Mouse (Mus musculus) kidney, embryonic 15.5 days (tissue): ENCODE results near the gene Asl. TPM values are rescaled to one million over a fixed set of nuclear protein-coding genes. Genes with fewer than 3 reads are reported as not detected.

Source experiments
- ATAC-seq: fragments of 200-750 bp; cut with Nextera tagmentation; replicated peaks from 2 replicates; pipeline ENCODE4 v1.8.0; 2017; ENCODE audit warnings: moderate TSS enrichment; ENCODE audit not compliant: low FRiP score
- H3K27ac ChIP-seq: fragments of 300-500 bp; sonication (generic); 2 replicates; pipeline ENCODE4 v1.5.1; 2015; ENCODE audit warnings: mild to moderate bottlenecking, inconsistent platforms
- H3K27me3 ChIP-seq: fragments of 300-500 bp; sonication (generic); 2 replicates; pipeline ENCODE4 v1.6.1; 2015; ENCODE audit warnings: inconsistent platforms
- H3K36me3 ChIP-seq: fragments of 300-500 bp; sonication (generic); 2 replicates; pipeline ENCODE4 v1.6.1; 2015; ENCODE audit warnings: inconsistent platforms
- H3K4me1 ChIP-seq: fragments of 300-500 bp; sonication (generic); 2 replicates; pipeline ENCODE4 v1.6.1; 2015; ENCODE audit warnings: inconsistent platforms
- H3K4me2 ChIP-seq: fragments of 300-500 bp; sonication (generic); 2 replicates; pipeline ENCODE4 v1.6.1; 2015; ENCODE audit warnings: moderate library complexity, mild to moderate bottlenecking, inconsistent platforms
- H3K4me3 ChIP-seq: fragments of 300-500 bp; sonication (generic); replicated peaks from 2 replicates; pipeline ENCODE4 v1.5.1; 2015; ENCODE audit warnings: mild to moderate bottlenecking, inconsistent platforms
- H3K9ac ChIP-seq: fragments of 300-500 bp; sonication (generic); 2 replicates; pipeline ENCODE4 v1.6.1; 2015; ENCODE audit warnings: mild to moderate bottlenecking, inconsistent platforms
- H3K9me3 ChIP-seq: fragments of 300-500 bp; sonication (generic); replicated peaks from 2 replicates; pipeline ENCODE4 v1.6.1; 2016; ENCODE audit warnings: inconsistent platforms
- WGBS: fragments of 180-500 bp; shearing (Covaris S2); methylation state at CpG from one replicate; pipeline ENCODE4 v1.1.7; 2015; ENCODE audit warnings: mixed read lengths; 5-methylcytosine and 5-hydroxymethylcytosine counted together
- polyA plus RNA-seq: library from polyadenylated mRNA; unstranded; fragments of >200 nt; fragmentation: Nextera tagmentation; extraction: Ambion mirVana; gene quantifications from 2 replicates; pipeline ENCODE4 v1.2.1, GENCODE M21; 2015

Gene Asl
- polyA plus RNA-seq, 1 experiment from 2014 or later: 50.6 TPM

GRCm38 (mm10) chr5:130023067-130023766, 5.8 kb downstream of the Asl start:
- Histone ChIP-seq H3K4me1 (peaks cover 26% of the 10 kb centered on the region), H3K27me3 (0 out of 2 replicates have a peak, but pooled peaks cover 5% of the 10 kb centered on the region), H3K4me3 (peak overlapping the region; percentile 73), H3K9me3 (no peaks in the 10 kb centered on the region), H3K36me3 (peaks cover 7% of the 10 kb centered on the region), H3K4me2 (peak overlapping the region; percentile 90), H3K9ac (peak overlapping the region; percentile 63; the same call in 1 of the 2 replicates), H3K27ac (no peak overlapping the region)
- WGBS: 39% methylated on average over 12 of the region's 12 CpGs
- no peak for ATAC-seq

GRCm38 (mm10) chr5:130022366-130022765, 6.7 kb downstream of the Asl start:
- Histone ChIP-seq H3K36me3 (peaks cover 16% of the 10 kb centered on the region), H3K4me1 (peaks cover 26% of the 10 kb centered on the region), H3K27ac (no peak overlapping the region), H3K9ac (no peak overlapping the region), H3K4me2 (no peak overlapping the region), H3K9me3 (no peaks in the 10 kb centered on the region), H3K27me3 (0 out of 2 replicates have a peak, but pooled peaks cover 5% of the 10 kb centered on the region), H3K4me3 (no peak overlapping the region)
- 52% methylated on average over 7 of the region's 7 CpGs for WGBS
- no peak for ATAC-seq

- 62% methylated on average over 5 of the region's 5 CpGs for WGBS
- no peak overlapping the region for H3K4me3 ChIP-seq
Observed at GRCm38 (mm10) chr5:130021361-130021966, 7.6 kb downstream of the Asl start.

GRCm38 (mm10) chr5:130019461-130019860, 9.6 kb downstream of the Asl start:
- H3K9ac ChIP-seq: no peak overlapping the region
- peaks cover 39% of the 10 kb centered on the region for H3K36me3 ChIP-seq
- H3K9me3 ChIP-seq: no peaks in the 10 kb centered on the region
- H3K27ac ChIP-seq: no peak overlapping the region
- no peak overlapping the region for H3K4me2 ChIP-seq
- H3K27me3 ChIP-seq: no peaks in the 10 kb centered on the region
- no peak overlapping the region for H3K4me3 ChIP-seq
- H3K4me1 ChIP-seq: peaks cover 24% of the 10 kb centered on the region
- no peak for ATAC-seq
- WGBS: 75% methylated on average over 8 of the region's 8 CpGs

More at GRCm38 (mm10) chr5:130021361-130021966, 7.6 kb downstream of the Asl start:
- peaks cover 26% of the 10 kb centered on the region for H3K4me1 ChIP-seq
- H3K9me3 ChIP-seq: no peaks in the 10 kb centered on the region
- no peak overlapping the region for H3K27ac ChIP-seq
- no peak overlapping the region for H3K4me2 ChIP-seq
- peaks cover 20% of the 10 kb centered on the region for H3K36me3 ChIP-seq
- H3K27me3 ChIP-seq: 0 out of 2 replicates have a peak, but pooled peaks cover 2% of the 10 kb centered on the region
- H3K9ac ChIP-seq: no peak overlapping the region
- ATAC-seq: no peak

- Histone ChIP-seq H3K4me1 (no peaks in the 10 kb centered on the region), H3K9ac (no peak overlapping the region), H3K27me3 (no peaks in the 10 kb centered on the region), H3K9me3 (peaks cover 9% of the 10 kb centered on the region), H3K4me3 (no peak overlapping the region), H3K36me3 (peaks cover 78% of the 10 kb centered on the region), H3K27ac (no peak overlapping the region), H3K4me2 (no peak overlapping the region)
- ATAC-seq: no peak
- 95% methylated on average over 3 of the region's 3 CpGs for WGBS
Observed at GRCm38 (mm10) chr5:130015104-130015503, 13.9 kb downstream of the Asl start.

GRCm38 (mm10) chr5:130010961-130011360, 18.1 kb downstream of the Asl start:
- peaks cover 9% of the 10 kb centered on the region for H3K9me3 ChIP-seq
- no peaks in the 10 kb centered on the region for H3K27me3 ChIP-seq
- H3K36me3 ChIP-seq: peaks cover 53% of the 10 kb centered on the region
- H3K4me3 ChIP-seq: no peak overlapping the region
- no peak overlapping the region for H3K9ac ChIP-seq
- H3K4me1 ChIP-seq: no peaks in the 10 kb centered on the region
- 91% methylated on average over 5 of the region's 5 CpGs for WGBS
- H3K4me2 ChIP-seq: no peak overlapping the region
- H3K27ac ChIP-seq: no peak overlapping the region
- no peak for ATAC-seq

GRCm38 (mm10) chr5:130009784-130010183, 19.3 kb downstream of the Asl start:
- Histone ChIP-seq H3K9ac (no peak overlapping the region), H3K4me2 (no peak overlapping the region), H3K27ac (no peak overlapping the region), H3K9me3 (peaks cover 9% of the 10 kb centered on the region), H3K27me3 (no peaks in the 10 kb centered on the region), H3K4me3 (no peak overlapping the region), H3K4me1 (no peaks in the 10 kb centered on the region), H3K36me3 (peaks cover 42% of the 10 kb centered on the region)
- 99% methylated on average over 4 of the region's 4 CpGs for WGBS
- ATAC-seq: no peak

- Histone ChIP-seq H3K4me2 (no peak overlapping the region), H3K4me1 (peaks cover 2% of the 10 kb centered on the region), H3K36me3 (peaks cover 27% of the 10 kb centered on the region), H3K9ac (no peak overlapping the region), H3K27me3 (no peaks in the 10 kb centered on the region), H3K27ac (no peak overlapping the region), H3K4me3 (no peak overlapping the region), H3K9me3 (peaks cover 17% of the 10 kb centered on the region)
- ATAC-seq: no peak
- 83% methylated on average over 6 of the region's 6 CpGs for WGBS
Observed at GRCm38 (mm10) chr5:130008034-130008590, 20.9 kb downstream of the Asl start.

- Histone ChIP-seq H3K4me1 (peaks cover 6% of the 10 kb centered on the region), H3K4me3 (no peak overlapping the region), H3K27me3 (no peaks in the 10 kb centered on the region), H3K9ac (no peak overlapping the region), H3K36me3 (peaks cover 20% of the 10 kb centered on the region), H3K4me2 (no peak overlapping the region), H3K27ac (no peak overlapping the region), H3K9me3 (peaks cover 17% of the 10 kb centered on the region)
- ATAC-seq: no peak
- 91% methylated on average over 1 of the region's 1 CpGs for WGBS
Observed at GRCm38 (mm10) chr5:130007344-130007743, 21.7 kb downstream of the Asl start.

- WGBS: 29% methylated on average over 7 of the region's 7 CpGs
- peak overlapping the region; percentile 55; the same call in 1 of the 2 replicates for H3K9ac ChIP-seq
Observed at GRCm38 (mm10) chr5:130003229-130003628, 25.8 kb downstream of the Asl start.

GRCm38 (mm10) chr5:130002301-130003146, 26.5 kb downstream of the Asl start, which contains the start of gene Gusb:
Gusb (minus strand) TSS chr5:130003049.
- peak within 1 kb of the TSS; percentile 78 for H3K4me2 ChIP-seq
- ATAC-seq: peak; percentile 88
- peak within 1 kb of the TSS; percentile 70 for H3K4me3 ChIP-seq
- H3K9me3 ChIP-seq: peaks cover 8% of the 10 kb centered on the region
- H3K36me3 ChIP-seq: peaks cover 3% of the 10 kb centered on the region; the same call in 1 of the 2 replicates
- peak within 1 kb of the TSS; percentile 55 for H3K9ac ChIP-seq
- H3K27ac ChIP-seq: peak within 1 kb of the TSS; percentile 79
- H3K27me3 ChIP-seq: no peaks in the 10 kb centered on the region
- H3K4me1 ChIP-seq: peaks cover 17% of the 10 kb centered on the region
- WGBS: under 1% methylated on average over 39 of the region's 39 CpGs

More at GRCm38 (mm10) chr5:130003229-130003628, 25.8 kb downstream of the Asl start:
- Histone ChIP-seq H3K27me3 (no peaks in the 10 kb centered on the region), H3K4me3 (peak overlapping the region; percentile 70), H3K4me1 (peaks cover 17% of the 10 kb centered on the region), H3K36me3 (no peaks in the 10 kb centered on the region; the same call in 1 of the 2 replicates), H3K27ac (peak overlapping the region; percentile 79), H3K4me2 (peak overlapping the region; percentile 78), H3K9me3 (peaks cover 8% of the 10 kb centered on the region)
- no peak for ATAC-seq
